9 mouse cellular contexts compared by ENCODE assay signal in genomic region chr12:65112811-65113210, GRCm38 (mm10).
"Had no signal": no experiment of that assay in that cellular context is flagged by ENCODE, and none has a peak within 500 bp of the region (broad histone marks: within the 10 kb centered on the region; RNA-seq: fewer than 3 reads in every experiment).

No protein-coding gene starts in this region.

- ATAC-seq: liver, postnatal 0 days; midbrain, embryonic 13.5 days had no signal

- H3K9me3 ChIP-seq: limb, embryonic 12.5 days; liver, embryonic 13.5 days; midbrain, embryonic 13.5 days had no signal

- H3K4me1 ChIP-seq: limb, embryonic 12.5 days; liver, embryonic 13.5 days; midbrain, embryonic 13.5 days had no signal

- H3K9ac ChIP-seq: limb, embryonic 12.5 days; liver, embryonic 13.5 days; liver, postnatal 0 days; midbrain, embryonic 13.5 days had no signal

- H3K27ac ChIP-seq: kidney, postnatal 0 days; limb, embryonic 12.5 days; liver, embryonic 13.5 days; midbrain, embryonic 13.5 days had no signal

- DNase-seq: kidney, adult 9 months; kidney, postnatal 4 days; liver; liver, embryonic 13.5 days; liver, postnatal 0 days; thymus, postnatal 4 days had no signal

- H3K4me3 ChIP-seq: limb, embryonic 12.5 days; liver, embryonic 13.5 days; midbrain, embryonic 13.5 days had no signal

- H3K4me2 ChIP-seq: limb, embryonic 12.5 days; liver, embryonic 13.5 days; midbrain, embryonic 13.5 days had no signal

- H3K27me3 ChIP-seq: limb, embryonic 12.5 days; liver, embryonic 13.5 days; midbrain, embryonic 13.5 days had no signal
